Mouse (Mus musculus): ENCODE measurements around the gene Zfp286.

DNA sequence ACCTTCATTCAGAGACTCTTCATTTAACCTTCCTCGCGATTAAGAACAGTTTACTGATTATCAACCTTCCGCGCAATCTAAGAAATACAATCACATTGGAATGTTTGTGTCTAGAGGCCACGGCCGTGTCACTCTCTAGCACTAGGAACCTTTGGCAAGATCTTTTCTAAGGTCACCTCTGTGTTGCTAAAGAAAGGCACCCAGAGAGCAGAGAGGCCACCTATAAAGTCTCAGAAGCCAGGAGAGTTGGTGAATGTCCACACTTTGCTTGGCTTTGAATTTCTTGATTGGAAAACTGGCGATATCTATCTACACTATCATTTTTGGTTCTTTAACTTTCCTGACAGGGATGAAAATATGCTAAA, 32.1 kb downstream of the Zfp286 start:
- TF ChIP-seq POLR2A (IDR thresholded peaks at IDR 0.05; ENCODE audit: insufficient read depth, low read length) (no peak), CTCF (IDR thresholded peaks at IDR 0.05; ENCODE audit: low read depth, low read length) (no peak), EP300 (IDR thresholded peaks at IDR 0.05; ENCODE audit: insufficient read depth, low read depth, low read length) (no peak)
